Mouse (Mus musculus): ENCODE results near the gene Clrn3. TPM values are rescaled to one million over a fixed set of nuclear protein-coding genes. Genes with fewer than 3 reads are reported as not detected.
"Not testable (repeated sequence)": the region's sequence is repeated elsewhere in the genome, so short reads cannot be mapped to it uniquely, and the experiment has no call there.

The Clrn3 gene
- polyA plus RNA-seq, 1 experiment from 2014 or later = not detected

- H3K4me2 ChIP-seq (ENCODE audit: low read depth) = no peak overlapping the region
- no peaks in the 10 kb centered on the region for H3K4me1 ChIP-seq (ENCODE audit: control insufficient read depth, insufficient read depth, low read length)
- no peak overlapping the region for H3K27ac ChIP-seq (ENCODE audit: low read depth, low read length)
- ATAC-seq (ENCODE audit: insufficient read depth, low FRiP score, low TSS enrichment) = no peak
- H3K9me3 ChIP-seq (ENCODE audit: control insufficient read depth, low read length) = no peaks in the 10 kb centered on the region
- DNase-seq (ENCODE audit: low spot score) = no peak
- H3K4me3 ChIP-seq (ENCODE audit: low read depth, low read length) = no peak overlapping the region
- H3K27me3 ChIP-seq (ENCODE audit: control insufficient read depth, insufficient read depth, low read length) = no peaks in the 10 kb centered on the region
- H3K36me3 ChIP-seq (ENCODE audit: control insufficient read depth, insufficient read depth, low read length) = no peaks in the 10 kb centered on the region
- WGBS = 90% methylated on average over 4 of the region's 4 CpGs
- no peak overlapping the region for H3K9ac ChIP-seq (ENCODE audit: low read length)
Observed at GRCm38 (mm10) chr7:135508602-135509001, 19.9 kb downstream of the Clrn3 start.

DNA sequence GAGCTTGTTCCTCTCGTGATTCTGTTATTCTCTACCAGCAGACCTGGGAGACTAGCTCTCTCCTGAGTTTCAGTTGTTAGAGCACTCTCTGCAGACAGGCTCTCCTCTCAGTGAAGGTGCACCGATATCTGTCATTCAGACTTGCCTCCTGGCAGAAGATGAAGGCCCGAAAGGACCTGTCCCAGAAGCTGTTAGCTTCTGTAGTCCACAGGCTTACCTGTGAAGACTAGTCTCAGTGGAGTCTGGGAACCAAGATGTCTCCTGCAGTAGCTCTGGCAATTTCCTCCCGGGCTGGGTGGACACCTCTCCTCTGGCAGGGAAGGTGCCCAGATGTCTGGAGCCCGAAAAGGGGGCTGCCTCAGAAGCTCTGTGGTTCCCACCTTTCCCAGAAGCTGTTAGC, 21.9 kb downstream of the Clrn3 start:
- DNase-seq (ENCODE audit: low spot score); ATAC-seq (ENCODE audit: insufficient read depth, low FRiP score, low TSS enrichment); H3K9me3 ChIP-seq (ENCODE audit: control insufficient read depth, low read length); H3K4me1 ChIP-seq (ENCODE audit: control insufficient read depth, insufficient read depth, low read length); H3K36me3 ChIP-seq (ENCODE audit: control insufficient read depth, insufficient read depth, low read length); H3K4me3 ChIP-seq (ENCODE audit: low read depth, low read length); H3K27me3 ChIP-seq (ENCODE audit: control insufficient read depth, insufficient read depth, low read length); H3K9ac ChIP-seq (ENCODE audit: low read length); H3K27ac ChIP-seq (ENCODE audit: low read depth, low read length); H3K4me2 ChIP-seq (ENCODE audit: low read depth): not testable (repeated sequence)
- WGBS = 91% methylated on average over 5 of the region's 5 CpGs

- no peak for DNase-seq (ENCODE audit: low spot score)
- WGBS = 68% methylated on average over 2 of the region's 2 CpGs
- ATAC-seq (ENCODE audit: insufficient read depth, low FRiP score, low TSS enrichment) = no peak
Observed at GRCm38 (mm10) chr7:135499403-135499802, 29.1 kb downstream of the Clrn3 start.

GRCm38 (mm10) chr7:135498565-135499186, 29.8 kb downstream of the Clrn3 start:
- Histone ChIP-seq H3K4me3 (ENCODE audit: low read depth, low read length) (no peak overlapping the region), H3K36me3 (ENCODE audit: control insufficient read depth, insufficient read depth, low read length) (no peaks in the 10 kb centered on the region), H3K27ac (ENCODE audit: low read depth, low read length) (no peak overlapping the region), H3K9me3 (ENCODE audit: control insufficient read depth, low read length) (no peaks in the 10 kb centered on the region), H3K4me1 (ENCODE audit: control insufficient read depth, insufficient read depth, low read length) (no peaks in the 10 kb centered on the region), H3K4me2 (ENCODE audit: low read depth) (no peak overlapping the region), H3K27me3 (ENCODE audit: control insufficient read depth, insufficient read depth, low read length) (no peaks in the 10 kb centered on the region), H3K9ac (ENCODE audit: low read length) (no peak overlapping the region)
- DNase-seq (ENCODE audit: low spot score) = no peak
- ATAC-seq (ENCODE audit: insufficient read depth, low FRiP score, low TSS enrichment) = no peak
- WGBS = 86% methylated on average over 2 of the region's 3 CpGs

More at GRCm38 (mm10) chr7:135499403-135499802, 29.1 kb downstream of the Clrn3 start:
- no peak overlapping the region for H3K27ac ChIP-seq (ENCODE audit: low read depth, low read length)
- no peaks in the 10 kb centered on the region for H3K27me3 ChIP-seq (ENCODE audit: control insufficient read depth, insufficient read depth, low read length)
- no peaks in the 10 kb centered on the region for H3K4me1 ChIP-seq (ENCODE audit: control insufficient read depth, insufficient read depth, low read length)
- no peak overlapping the region for H3K4me2 ChIP-seq (ENCODE audit: low read depth)
- H3K9ac ChIP-seq (ENCODE audit: low read length) = no peak overlapping the region
- H3K4me3 ChIP-seq (ENCODE audit: low read depth, low read length) = no peak overlapping the region
- no peaks in the 10 kb centered on the region for H3K36me3 ChIP-seq (ENCODE audit: control insufficient read depth, insufficient read depth, low read length)
- no peaks in the 10 kb centered on the region for H3K9me3 ChIP-seq (ENCODE audit: control insufficient read depth, low read length)

DNA sequence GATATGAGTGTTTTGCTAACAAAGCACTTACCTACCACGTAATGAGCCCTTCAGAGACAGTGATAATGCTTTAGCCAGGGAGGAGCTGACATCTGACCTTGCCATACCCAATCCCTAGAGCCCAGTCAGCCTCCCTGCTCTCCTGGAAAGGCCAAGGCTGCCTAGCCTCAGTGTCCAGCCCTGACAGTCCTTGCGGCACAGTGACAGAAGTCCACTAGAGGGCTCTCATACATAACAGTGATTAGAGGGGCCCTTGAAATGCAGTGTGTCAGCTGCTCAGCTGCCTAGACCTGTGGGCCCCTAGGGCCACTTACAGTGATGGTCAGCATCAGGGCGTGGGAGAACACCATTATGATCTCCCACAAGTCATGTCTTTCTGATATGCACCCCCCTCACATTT, 33.2 kb downstream of the Clrn3 start:
- no peak for ATAC-seq (ENCODE audit: insufficient read depth, low FRiP score, low TSS enrichment)
- DNase-seq (ENCODE audit: low spot score) = no peak
- WGBS = 38% methylated on average over 3 of the region's 3 CpGs
- Histone ChIP-seq H3K36me3 (ENCODE audit: control insufficient read depth, insufficient read depth, low read length) (no peaks in the 10 kb centered on the region), H3K27me3 (ENCODE audit: control insufficient read depth, insufficient read depth, low read length) (no peaks in the 10 kb centered on the region), H3K4me1 (ENCODE audit: control insufficient read depth, insufficient read depth, low read length) (no peaks in the 10 kb centered on the region), H3K27ac (ENCODE audit: low read depth, low read length) (no peak overlapping the region), H3K4me2 (ENCODE audit: low read depth) (no peak overlapping the region), H3K9ac (ENCODE audit: low read length) (no peak overlapping the region), H3K4me3 (ENCODE audit: low read depth, low read length) (no peak overlapping the region), H3K9me3 (ENCODE audit: control insufficient read depth, low read length) (no peaks in the 10 kb centered on the region)

DNA sequence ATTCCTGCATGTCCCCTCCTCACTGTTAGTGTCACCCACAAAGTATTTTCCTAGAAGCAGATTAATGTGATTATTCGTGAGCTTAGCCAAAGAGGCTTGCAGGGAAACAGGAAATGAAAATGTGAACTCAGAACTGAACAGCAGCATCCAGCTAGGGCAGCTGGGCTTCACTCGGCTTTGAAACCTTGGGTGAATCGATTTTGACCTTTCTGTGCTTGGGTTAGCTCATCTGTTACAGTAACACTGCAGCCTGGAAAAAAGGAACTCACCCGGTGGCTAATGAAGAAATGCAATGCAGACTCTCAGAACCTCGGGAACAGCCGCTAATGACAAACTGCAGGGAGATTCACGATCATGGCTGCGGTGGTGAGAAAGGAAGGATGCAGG, 38.0 kb downstream of the Clrn3 start:
- Histone ChIP-seq H3K9me3 (ENCODE audit: control insufficient read depth, low read length) (no peaks in the 10 kb centered on the region), H3K27me3 (ENCODE audit: control insufficient read depth, insufficient read depth, low read length) (no peaks in the 10 kb centered on the region), H3K4me3 (ENCODE audit: low read depth, low read length) (no peak overlapping the region), H3K36me3 (ENCODE audit: control insufficient read depth, insufficient read depth, low read length) (no peaks in the 10 kb centered on the region), H3K9ac (ENCODE audit: low read length) (no peak overlapping the region), H3K4me2 (ENCODE audit: low read depth) (no peak overlapping the region), H3K4me1 (ENCODE audit: control insufficient read depth, insufficient read depth, low read length) (no peaks in the 10 kb centered on the region), H3K27ac (ENCODE audit: low read depth, low read length) (no peak overlapping the region)
- WGBS = 71% methylated on average over 8 of the region's 8 CpGs
- no peak for ATAC-seq (ENCODE audit: insufficient read depth, low FRiP score, low TSS enrichment)
- DNase-seq (ENCODE audit: low spot score) = no peak

- H3K36me3 ChIP-seq (ENCODE audit: control insufficient read depth, insufficient read depth, low read length) = no peaks in the 10 kb centered on the region
- no peak overlapping the region for H3K27ac ChIP-seq (ENCODE audit: low read depth, low read length)
- H3K9me3 ChIP-seq (ENCODE audit: control insufficient read depth, low read length) = no peaks in the 10 kb centered on the region
- DNase-seq (ENCODE audit: low spot score) (no peak), ATAC-seq (ENCODE audit: insufficient read depth, low FRiP score, low TSS enrichment) (no peak)
- no peak overlapping the region for H3K4me3 ChIP-seq (ENCODE audit: low read depth, low read length)
- no peak overlapping the region for H3K9ac ChIP-seq (ENCODE audit: low read length)
- 83% methylated on average over 9 of the region's 9 CpGs for WGBS
- no peaks in the 10 kb centered on the region for H3K4me1 ChIP-seq (ENCODE audit: control insufficient read depth, insufficient read depth, low read length)
- no peak overlapping the region for H3K4me2 ChIP-seq (ENCODE audit: low read depth)
- H3K27me3 ChIP-seq (ENCODE audit: control insufficient read depth, insufficient read depth, low read length) = no peaks in the 10 kb centered on the region
Observed at GRCm38 (mm10) chr7:135489724-135490499, 38.5 kb downstream of the Clrn3 start.

GRCm38 (mm10) chr7:135488214-135488810, 40.1 kb downstream of the Clrn3 start:
- DNase-seq (ENCODE audit: low spot score) = peak; percentile 44
- H3K36me3 ChIP-seq (ENCODE audit: control insufficient read depth, insufficient read depth, low read length) = no peaks in the 10 kb centered on the region
- no peak for ATAC-seq (ENCODE audit: insufficient read depth, low FRiP score, low TSS enrichment)
- WGBS = 76% methylated on average over 6 of the region's 6 CpGs
- H3K4me3 ChIP-seq (ENCODE audit: low read depth, low read length) = no peak overlapping the region
- H3K4me1 ChIP-seq (ENCODE audit: control insufficient read depth, insufficient read depth, low read length) = no peaks in the 10 kb centered on the region
- no peaks in the 10 kb centered on the region for H3K27me3 ChIP-seq (ENCODE audit: control insufficient read depth, insufficient read depth, low read length)
- H3K9ac ChIP-seq (ENCODE audit: low read length) = no peak overlapping the region
- no peak overlapping the region for H3K4me2 ChIP-seq (ENCODE audit: low read depth)
- no peak overlapping the region for H3K27ac ChIP-seq (ENCODE audit: low read depth, low read length)
- no peaks in the 10 kb centered on the region for H3K9me3 ChIP-seq (ENCODE audit: control insufficient read depth, low read length)

DNA sequence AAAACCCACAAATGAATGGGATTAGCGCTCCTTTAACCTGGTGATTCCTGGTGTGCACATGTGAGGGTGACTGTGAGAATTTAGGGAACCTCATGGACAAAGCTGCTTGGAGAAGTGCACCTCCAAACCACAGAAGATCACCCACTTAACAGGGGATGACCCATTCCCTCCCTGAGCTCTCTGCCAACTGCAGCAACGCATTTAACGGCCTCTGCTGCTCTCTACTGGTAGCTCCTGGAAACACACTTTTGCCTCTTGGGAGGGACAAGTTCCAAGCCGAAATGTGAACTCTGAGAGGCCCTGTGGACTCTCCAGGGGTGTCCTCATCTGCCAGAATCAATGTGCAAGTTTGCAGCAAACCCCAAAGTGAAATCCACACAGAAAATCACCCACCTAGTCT, 41.0 kb downstream of the Clrn3 start:
- H3K36me3 ChIP-seq (ENCODE audit: control insufficient read depth, insufficient read depth, low read length) = no peaks in the 10 kb centered on the region
- no peak overlapping the region for H3K4me3 ChIP-seq (ENCODE audit: low read depth, low read length)
- H3K27ac ChIP-seq (ENCODE audit: low read depth, low read length) = no peak overlapping the region
- H3K9me3 ChIP-seq (ENCODE audit: control insufficient read depth, low read length) = no peaks in the 10 kb centered on the region
- DNase-seq (ENCODE audit: low spot score) (peak; percentile 79), ATAC-seq (ENCODE audit: insufficient read depth, low FRiP score, low TSS enrichment) (no peak)
- no peaks in the 10 kb centered on the region for H3K27me3 ChIP-seq (ENCODE audit: control insufficient read depth, insufficient read depth, low read length)
- H3K9ac ChIP-seq (ENCODE audit: low read length) = no peak overlapping the region
- WGBS = 24% methylated on average over 4 of the region's 4 CpGs
- no peaks in the 10 kb centered on the region for H3K4me1 ChIP-seq (ENCODE audit: control insufficient read depth, insufficient read depth, low read length)
- H3K4me2 ChIP-seq (ENCODE audit: low read depth) = no peak overlapping the region
